Comparison of ENCODE assay signal across 8 mouse cellular contexts in the genomic region with DNA sequence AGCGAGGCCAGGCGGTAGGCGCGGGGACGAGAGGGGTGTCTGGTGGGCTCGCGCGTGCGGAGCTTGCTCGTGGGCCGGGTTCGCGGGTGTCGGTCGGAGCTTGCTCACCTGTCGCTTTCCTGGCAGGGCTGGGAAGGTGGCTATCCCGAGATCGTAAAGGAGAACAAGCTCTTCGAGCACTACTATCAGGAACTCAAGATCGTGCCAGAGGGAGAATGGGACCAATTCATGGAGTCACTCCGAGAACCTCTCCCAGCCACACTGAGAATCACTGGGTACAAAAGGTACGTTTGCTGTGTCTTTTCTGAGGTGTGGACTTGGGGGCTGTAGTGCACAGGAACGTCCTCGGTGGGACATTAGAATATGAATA. TPM values are rescaled to one million over a fixed set of nuclear protein-coding genes. Genes with fewer than 3 reads are reported as not detected.
DNase-seq lines count a peak whose midpoint lies in the region; ATAC-seq and TF ChIP-seq lines count a peak whose summit lies in the region.

No protein-coding gene starts in this region.

- no peak; a peak in 1 of 4 replicates for TF ChIP-seq POLR2A in MEL (IDR thresholded peaks at IDR 0.05; ENCODE audit: control insufficient read depth in 1 of 2, insufficient read depth in 1 of 2, low read depth in 1 of 2, low read length in 2 of 2, poor library complexity in 1 of 2)

- intact Hi-C loops in heart, postnatal 25 days (cut with DNase I): loop anchor here (5.0 to 10.0 kb wide), 4 partner anchors 60 to 1030 kb away; a partner anchor contains a TSS
- intact Hi-C loops in left cerebral cortex, postnatal 14 days (cut with DNase I): loop anchor here (5.0 kb wide), 1 partner anchor 105 kb away; no protein-coding TSS in a partner anchor

- H3K79me2 ChIP-seq in MEL (ENCODE audit: control insufficient read depth, insufficient read depth, low read length, poor library complexity): peaks cover 37% of the 10 kb centered on the region

- no peak for TF ChIP-seq EP300 in MEL (IDR thresholded peaks at IDR 0.05; ENCODE audit: low read depth in 1 of 2, low read length in 2 of 2)

- peaks cover 5% of the 10 kb centered on the region; the same call in 1 of the 2 replicates for H3K27me3 ChIP-seq in heart, embryonic 16.5 days (ENCODE audit: control insufficient read depth, insufficient read depth, low read length)
- no peaks in the 10 kb centered on the region for H3K27me3 ChIP-seq in MEL (ENCODE audit: control insufficient read depth in 1 of 2, insufficient read depth in 2 of 2, low read length in 2 of 2)
- no peaks in the 10 kb centered on the region for H3K27me3 ChIP-seq in forebrain, embryonic 16.5 days (replicated peaks; ENCODE audit: control insufficient read depth, insufficient read depth, low read length)
- no peaks in the 10 kb centered on the region for H3K27me3 ChIP-seq in midbrain, embryonic 11.5 days (ENCODE audit: control insufficient read depth, insufficient read depth, low read length)

- peaks cover 20% of the 10 kb centered on the region for H3K36me3 ChIP-seq in heart, embryonic 16.5 days (ENCODE audit: control insufficient read depth, insufficient read depth)
- peaks cover 19 to 47% of the 10 kb centered on the region in 2 experiments for H3K36me3 ChIP-seq in MEL (ENCODE audit: control insufficient read depth in 1 of 2, insufficient read depth in 2 of 2, low read length in 2 of 2)
- peaks cover 23% of the 10 kb centered on the region for H3K36me3 ChIP-seq in forebrain, embryonic 16.5 days (ENCODE audit: control insufficient read depth, insufficient read depth)
- peaks cover 15% of the 10 kb centered on the region for H3K36me3 ChIP-seq in midbrain, embryonic 11.5 days (ENCODE audit: control insufficient read depth, insufficient read depth, low read length)

- peak overlapping the region; percentile 100 for H3K4me3 ChIP-seq in heart, embryonic 16.5 days (ENCODE audit: low read length)
- H3K4me3 ChIP-seq in MEL (ENCODE audit: control insufficient read depth in 1 of 2, insufficient read depth in 1 of 2, low read depth in 2 of 2, low read length in 2 of 2): peak overlapping the region; percentile 94 to 97
- peak overlapping the region; percentile 91 for H3K4me3 ChIP-seq in forebrain, embryonic 16.5 days (replicated peaks; ENCODE audit: low read length)
- H3K4me3 ChIP-seq in midbrain, embryonic 11.5 days (ENCODE audit: low read depth, low read length): peak overlapping the region; percentile 91

- H3K9me3 ChIP-seq in heart, embryonic 16.5 days (replicated peaks; ENCODE audit: control insufficient read depth, low read length): no peaks in the 10 kb centered on the region
- H3K9me3 ChIP-seq in MEL (replicated peaks; ENCODE audit: insufficient read depth, low read length): no peaks in the 10 kb centered on the region
- H3K9me3 ChIP-seq in forebrain, embryonic 16.5 days (ENCODE audit: control insufficient read depth, low read length): no peaks in the 10 kb centered on the region
- no peaks in the 10 kb centered on the region for H3K9me3 ChIP-seq in midbrain, embryonic 11.5 days (ENCODE audit: control insufficient read depth, low read length)

- no peak for TF ChIP-seq RAD21 in MEL (IDR thresholded peaks at IDR 0.05; ENCODE audit: low read depth, low read length)

- H3K27ac ChIP-seq in heart, embryonic 16.5 days (ENCODE audit: low read length): peak overlapping the region; percentile 79
- H3K27ac ChIP-seq in MEL (ENCODE audit: control insufficient read depth, low read depth, low read length): peak overlapping the region; percentile 20
- peak overlapping the region; percentile 77 for H3K27ac ChIP-seq in forebrain, embryonic 16.5 days (ENCODE audit: low read length)
- H3K27ac ChIP-seq in midbrain, embryonic 11.5 days (ENCODE audit: low read depth, low read length): no peak overlapping the region

- no peak for DNase-seq in heart, postnatal 25 days (ENCODE audit: low spot score)
- DNase-seq in MEL (ENCODE audit: low read depth, low spot score): peak; percentile 46
- no peak for DNase-seq in midbrain, embryonic 11.5 days (ENCODE audit: low spot score, missing footprints)
- no peak for DNase-seq in layer of hippocampus, postnatal 14 days (ENCODE audit: low spot score in 2 of 2)
- no peak for DNase-seq in right cerebral cortex, postnatal 14 days
- no peak for DNase-seq in left cerebral cortex, postnatal 14 days (ENCODE audit: low spot score in 2 of 2)

- H3K4me2 ChIP-seq in heart, embryonic 16.5 days (ENCODE audit: low read depth, low read length): peak overlapping the region; percentile 77
- peak overlapping the region; percentile 74 for H3K4me2 ChIP-seq in forebrain, embryonic 16.5 days (ENCODE audit: low read length)
- H3K4me2 ChIP-seq in midbrain, embryonic 11.5 days: peak overlapping the region; percentile 52

- ATAC-seq in heart, embryonic 16.5 days (replicated peaks; ENCODE audit: extremely low read depth, insufficient read depth, low FRiP score): no peak
- ATAC-seq in forebrain, embryonic 16.5 days: no peak
- no peak for ATAC-seq in midbrain, embryonic 11.5 days (ENCODE audit: low FRiP score)

- 1% methylated on average over 24 of the region's 24 CpGs for WGBS in heart, embryonic 16.5 days
- under 1% methylated on average over 24 of the region's 24 CpGs for WGBS in forebrain, embryonic 16.5 days
- WGBS in midbrain, embryonic 11.5 days: 0% methylated on average over 24 of the region's 24 CpGs

- no peak for TF ChIP-seq CTCF in MEL (IDR thresholded peaks at IDR 0.05 in 2 of 3, conservative IDR thresholded peaks at IDR 0.05 in 1 of 3; ENCODE audit: control insufficient read depth in 1 of 3, insufficient read depth in 1 of 3, low read depth in 2 of 3, low read length in 3 of 3, poor library complexity in 1 of 3, severe bottlenecking in 1 of 3)

- H3K4me1 ChIP-seq in heart, embryonic 16.5 days (ENCODE audit: control insufficient read depth, insufficient read depth, low read length): peaks cover 10% of the 10 kb centered on the region
- H3K4me1 ChIP-seq in MEL (ENCODE audit: control insufficient read depth in 1 of 2, insufficient read depth in 2 of 2, low read length in 2 of 2): peaks cover 6 to 39% of the 10 kb centered on the region in 2 experiments
- peaks cover 17% of the 10 kb centered on the region for H3K4me1 ChIP-seq in forebrain, embryonic 16.5 days (replicated peaks; ENCODE audit: control insufficient read depth, insufficient read depth, low read length)
- H3K4me1 ChIP-seq in midbrain, embryonic 11.5 days (ENCODE audit: control insufficient read depth, insufficient read depth, low read length): peaks cover 12% of the 10 kb centered on the region

- peak overlapping the region; percentile 92 for H3K9ac ChIP-seq in heart, embryonic 16.5 days (ENCODE audit: low read length)
- H3K9ac ChIP-seq in MEL (ENCODE audit: control insufficient read depth, low read depth, low read length, poor library complexity, severe bottlenecking): peak overlapping the region; percentile 87
- peak overlapping the region; percentile 79 for H3K9ac ChIP-seq in forebrain, embryonic 16.5 days (replicated peaks; ENCODE audit: low read depth, low read length)
- H3K9ac ChIP-seq in midbrain, embryonic 11.5 days (ENCODE audit: low read length): peak overlapping the region; percentile 78

TF ChIP-seq in MEL, 35 proteins besides CTCF, POLR2A, EP300 and RAD21:
- TF ChIP-seq CHD1 (IDR thresholded peaks at IDR 0.05; ENCODE audit: low read depth, low read length) (no peak), MYC (IDR thresholded peaks at IDR 0.05; ENCODE audit: low read depth, low read length) (peak; percentile 15; the same call in 1 of the 2 replicates), ZC3H11A (IDR thresholded peaks at IDR 0.05; ENCODE audit: low read depth, low read length) (no peak), GABPA (IDR thresholded peaks at IDR 0.05; ENCODE audit: low read depth, low read length) (no peak), TBP (IDR thresholded peaks at IDR 0.05; ENCODE audit: low read depth, low read length) (no peak)

RNA-seq across cellular contexts. Expression of a gene that starts 0.9 kb away (rescaled TPM):
- 6.8 and 8.8 TPM in 2 replicates for polyA plus RNA-seq in heart, embryonic 16.5 days (2015; fragmentation: Nextera tagmentation; extraction: Ambion mirVana)
- 1 to 10 TPM; 1.4 TPM for total RNA-seq in heart, postnatal 25 days (2021)
- total RNA-seq in MEL (2012; rRNA removed): 4.0 and 7.7 TPM in 2 replicates
- polyA plus RNA-seq in MEL (2012; ENCODE audit: insufficient read depth in 1 of 2, insufficient read length in 2 of 2, low read depth in 1 of 2, low replicate concordance in 2 of 2, missing spikeins in 1 of 2): 10 to 100 TPM in 1 of 2 experiments, not detected in 1; 10.5 TPM
- 25.6 and 27.5 TPM in 2 replicates for polyA plus RNA-seq in forebrain, embryonic 16.5 days (2015; fragmentation: Nextera tagmentation; extraction: Ambion mirVana)
- 19.4 and 24.9 TPM in 2 replicates for polyA plus RNA-seq in midbrain, embryonic 11.5 days (2014; fragmentation: Nextera tagmentation; extraction: Ambion mirVana)
- total RNA-seq in layer of hippocampus, postnatal 14 days (2021): 10 to 100 TPM; 17.0 to 17.3 TPM
- total RNA-seq in left cerebral cortex, postnatal 14 days (2021): 10 to 100 TPM; 14.5 TPM
